Mouse (Mus musculus) macrophage (primary cell): ENCODE data around the gene Nrip1. TPM values are rescaled to one million over a fixed set of nuclear protein-coding genes. Genes with fewer than 3 reads are reported as not detected.
"Not testable (repeated sequence)": the region's sequence is repeated elsewhere in the genome, so short reads cannot be mapped to it uniquely, and the experiment has no call there.

Experiments used
- H3K27ac ChIP-seq: fragments of 350-480 bp; formaldehyde crosslinking; 2 replicates; pipeline ENCODE4 v1.9.0; 2021
- H3K36me3 ChIP-seq: fragments of 350-480 bp; formaldehyde crosslinking; 2 replicates; pipeline ENCODE4 v1.9.0; 2021; ENCODE audit errors: inconsistent target
- H3K4me3 ChIP-seq: fragments of 350-480 bp; formaldehyde crosslinking; 2 replicates; pipeline ENCODE4 v1.9.0; 2021; ENCODE audit errors: inconsistent target
- H3K79me2 ChIP-seq: fragments of 350-480 bp; formaldehyde crosslinking; 2 replicates; pipeline ENCODE4 v1.9.0; 2021; ENCODE audit errors: inconsistent target
- WGBS: methylation state at CpG from one replicate; pipeline ENCODE4 v1.1.7; 2026; ENCODE audit warnings: inconsistent platforms; ENCODE audit not compliant: missing documents; 5-methylcytosine and 5-hydroxymethylcytosine counted together
- polyA plus RNA-seq: library from polyadenylated mRNA; stranded (reverse); fragments of 250-400 nt; gene quantifications from 3 replicates; pipeline ENCODE4 v1.2.4, GENCODE M21; 2018; ENCODE audit warnings: inconsistent platforms
- total RNA-seq, 78 experiments: library from RNA; depleted of rRNA; stranded (reverse); fragments of 250-400 nt; gene quantifications; 1 replicate in 9 of 78; 2 replicates in 24 of 78; 3 replicates in 43 of 78; 4 replicates in 2 of 78; pipeline ENCODE4 v1.2.4; 2018; ENCODE audit warnings: inconsistent platforms in 56 of 78

Gene Nrip1
- 100 to 1,000 TPM in 1 of 26 experiments, 10 to 100 TPM in 25; 42.6 to 104 (median 62.6) TPM for total RNA-seq (2018; cell fraction: chromatin; rRNA removed)
- total RNA-seq (2018; cell fraction: cytosol; rRNA removed): 10 to 100 TPM; 13.2 to 22.2 (median 15.7) TPM
- total RNA-seq (2018; cell fraction: nucleus; rRNA removed): 10 to 100 TPM; 28.7 to 85.8 (median 44.0) TPM
- polyA plus RNA-seq: 5.8 to 6.5 TPM (median 6.0 TPM) in 3 replicates

- H3K36me3 ChIP-seq: no peaks in the 10 kb centered on the region
- WGBS: under 1% methylated on average over 9 of the region's 9 CpGs
- peak within 1 kb of the TSS; percentile 82 for H3K27ac ChIP-seq
- H3K4me3 ChIP-seq: peak within 1 kb of the TSS; percentile 71
- peaks cover 34% of the 10 kb centered on the region for H3K79me2 ChIP-seq
These were observed at the start of gene Nrip1 for GRCm38 (mm10) chr16:76373671-76374091. Gene Nrip1, minus strand, starts transcription at chr16:76373827.

- Histone ChIP-seq H3K36me3 (no peaks in the 10 kb centered on the region), H3K27ac (no peak overlapping the region), H3K79me2 (no peaks in the 10 kb centered on the region), H3K4me3 (no peak overlapping the region)
- WGBS: 82% methylated on average over 1 of the region's 1 CpGs
These were observed 48.9 kb upstream of the Nrip1 start for GRCm38 (mm10) chr16:76422531-76422930.

DNA sequence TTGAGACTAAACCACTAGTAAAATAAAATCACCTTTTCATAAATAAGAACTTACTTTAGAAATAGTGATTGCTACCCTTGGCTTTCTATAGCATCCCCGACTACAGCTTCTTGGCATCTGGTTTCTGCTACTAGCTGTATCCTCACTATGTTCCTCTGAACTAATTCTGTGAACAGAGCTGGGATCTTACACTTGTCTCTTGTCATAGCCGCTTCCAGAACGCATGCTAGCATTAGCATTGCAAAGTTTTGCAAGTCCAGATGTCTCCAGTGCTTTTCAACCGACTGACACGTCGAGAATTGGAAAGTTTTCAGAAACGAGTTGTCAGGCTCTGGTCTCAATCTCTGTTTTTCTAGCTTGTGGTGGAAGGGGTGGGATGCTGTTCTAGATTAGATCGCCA is 46.2 kb upstream of the Nrip1 start:
- Histone ChIP-seq H3K36me3 (no peaks in the 10 kb centered on the region), H3K27ac (no peak overlapping the region), H3K4me3 (no peak overlapping the region), H3K79me2 (no peaks in the 10 kb centered on the region)
- WGBS: 90% methylated on average over 8 of the region's 8 CpGs

- H3K4me3 ChIP-seq: no peak overlapping the region
- H3K79me2 ChIP-seq: no peaks in the 10 kb centered on the region
- no peaks in the 10 kb centered on the region for H3K36me3 ChIP-seq
- H3K27ac ChIP-seq: no peak overlapping the region
- 63% methylated on average over 2 of the region's 2 CpGs for WGBS
These were observed 42.9 kb upstream of the Nrip1 start for GRCm38 (mm10) chr16:76416477-76416876.

GRCm38 (mm10) chr16:76416060-76416438 is 42.4 kb upstream of the Nrip1 start:
- Histone ChIP-seq H3K4me3 (no peak overlapping the region), H3K27ac (no peak overlapping the region), H3K79me2 (no peaks in the 10 kb centered on the region), H3K36me3 (no peaks in the 10 kb centered on the region)
- 74% methylated on average over 5 of the region's 5 CpGs for WGBS

GRCm38 (mm10) chr16:76415407-76416059 is 41.9 kb upstream of the Nrip1 start:
- no peaks in the 10 kb centered on the region for H3K36me3 ChIP-seq
- no peak overlapping the region for H3K4me3 ChIP-seq
- no peaks in the 10 kb centered on the region for H3K79me2 ChIP-seq
- no peak overlapping the region for H3K27ac ChIP-seq
- WGBS: 97% methylated on average over 9 of the region's 9 CpGs

DNA sequence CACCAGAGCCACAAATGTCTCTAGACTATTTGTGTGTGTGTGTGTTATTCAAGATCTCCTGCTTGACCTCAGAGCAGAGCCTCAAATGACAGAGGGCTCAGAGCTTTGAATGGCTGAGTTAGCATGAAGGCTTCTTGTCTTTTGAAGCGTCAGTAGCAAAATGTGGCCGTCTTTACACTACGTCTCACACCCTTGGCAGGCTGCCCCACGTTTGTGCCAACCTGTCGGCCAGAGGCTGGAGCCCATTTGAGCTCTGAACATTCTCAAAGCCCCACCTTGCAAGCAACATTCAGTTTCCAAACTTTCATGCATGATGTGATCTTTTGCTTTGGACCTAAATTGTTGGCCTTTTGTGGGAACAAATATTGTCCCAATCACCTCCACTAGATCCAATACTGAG is 40.9 kb upstream of the Nrip1 start:
- no peak overlapping the region for H3K27ac ChIP-seq
- H3K36me3 ChIP-seq: no peaks in the 10 kb centered on the region
- 96% methylated on average over 5 of the region's 5 CpGs for WGBS

GRCm38 (mm10) chr16:76413581-76413980 is 40.0 kb upstream of the Nrip1 start:
- Histone ChIP-seq H3K79me2 (no peaks in the 10 kb centered on the region), H3K4me3 (no peak overlapping the region), H3K27ac (no peak overlapping the region), H3K36me3 (no peaks in the 10 kb centered on the region)
- WGBS: 94% methylated on average over 8 of the region's 8 CpGs

More for the DNA sequence above, 40.9 kb upstream of the Nrip1 start:
- Histone ChIP-seq H3K4me3 (no peak overlapping the region), H3K79me2 (no peaks in the 10 kb centered on the region)

DNA sequence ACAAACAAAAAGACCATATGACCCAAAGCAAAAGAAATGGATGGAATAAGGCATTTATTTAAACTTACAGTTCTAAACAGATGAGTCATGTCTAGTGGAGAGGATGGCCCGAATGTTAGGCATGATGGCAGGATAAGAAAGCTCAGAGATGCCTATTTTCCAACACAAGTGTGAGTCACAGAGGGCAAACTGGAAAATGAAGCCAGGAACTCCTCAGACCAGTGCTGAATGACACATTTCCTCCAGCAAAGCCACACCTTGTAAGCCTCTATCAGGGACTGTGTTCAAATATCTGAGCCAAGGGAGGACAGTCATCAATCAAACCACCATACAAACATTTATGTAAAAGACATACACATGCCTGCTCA is 35.7 kb upstream of the Nrip1 start:
- Histone ChIP-seq H3K79me2 (no peaks in the 10 kb centered on the region), H3K27ac (no peak overlapping the region), H3K4me3 (no peak overlapping the region), H3K36me3 (no peaks in the 10 kb centered on the region)
- 29% methylated on average over 1 of the region's 1 CpGs for WGBS

DNA sequence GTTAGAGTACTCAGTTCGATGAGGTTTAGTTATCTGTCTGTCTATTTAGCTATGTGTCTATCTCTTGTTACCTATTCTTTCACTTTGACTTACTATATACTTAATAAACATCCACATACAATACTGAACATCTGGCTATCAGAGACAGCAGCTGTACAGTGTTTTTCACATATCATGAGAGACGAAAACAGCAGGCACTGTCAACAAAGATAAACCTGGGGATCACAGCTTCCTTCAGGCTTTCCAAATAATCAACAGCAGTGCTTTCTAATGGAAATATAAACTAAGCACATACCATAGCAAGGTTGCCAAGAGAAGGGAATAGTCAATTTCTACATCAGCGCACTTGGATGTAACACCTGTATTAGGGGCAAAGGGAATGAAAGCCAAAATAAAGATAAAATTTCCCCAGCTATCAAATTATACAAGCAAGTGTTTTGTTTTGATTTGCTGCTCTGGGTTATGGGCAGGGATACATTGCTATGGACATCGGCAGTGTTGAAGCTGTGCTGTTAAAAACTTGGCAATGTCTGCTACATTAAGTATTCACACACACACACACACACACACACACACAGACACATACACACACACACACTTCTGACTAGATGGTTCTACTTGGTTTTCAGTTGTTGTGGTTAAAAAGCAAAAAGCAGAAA is 35.2 kb upstream of the Nrip1 start:
- no peaks in the 10 kb centered on the region for H3K79me2 ChIP-seq
- 100% methylated on average over 3 of the region's 4 CpGs for WGBS
- H3K27ac ChIP-seq: no peak overlapping the region
- no peaks in the 10 kb centered on the region for H3K36me3 ChIP-seq
- H3K4me3 ChIP-seq: no peak overlapping the region

DNA sequence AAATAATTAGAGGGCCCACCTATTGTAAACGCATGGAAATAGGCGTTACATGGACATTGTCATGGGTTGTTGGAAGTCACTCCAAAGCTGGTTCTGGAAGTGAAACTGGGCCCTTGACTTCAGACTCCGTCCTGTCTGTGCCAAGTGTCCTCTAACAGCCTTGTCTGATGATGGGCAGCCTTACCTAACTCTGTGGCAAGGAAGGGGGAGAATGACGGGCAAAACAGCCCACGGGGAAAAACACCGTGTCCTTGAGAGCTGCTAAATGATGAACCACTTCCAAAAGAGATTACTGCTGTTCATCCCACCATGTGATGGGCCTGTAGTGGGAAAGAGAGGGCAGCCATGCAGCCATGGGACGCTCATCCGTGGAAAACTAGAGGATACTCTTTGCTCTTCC is 34.6 kb upstream of the Nrip1 start:
- H3K79me2 ChIP-seq: no peaks in the 10 kb centered on the region
- no peak overlapping the region for H3K27ac ChIP-seq
- 81% methylated on average over 8 of the region's 8 CpGs for WGBS
- H3K4me3 ChIP-seq: no peak overlapping the region
- no peaks in the 10 kb centered on the region for H3K36me3 ChIP-seq

GRCm38 (mm10) chr16:76407321-76407920 is 33.8 kb upstream of the Nrip1 start:
- H3K36me3 ChIP-seq: no peaks in the 10 kb centered on the region
- WGBS: 66% methylated on average over 13 of the region's 13 CpGs
- no peak overlapping the region for H3K27ac ChIP-seq
- no peaks in the 10 kb centered on the region for H3K79me2 ChIP-seq
- no peak overlapping the region for H3K4me3 ChIP-seq

- WGBS: 27% methylated on average over 7 of the region's 7 CpGs
- Histone ChIP-seq H3K36me3 (no peaks in the 10 kb centered on the region), H3K27ac (no peak overlapping the region), H3K79me2 (no peaks in the 10 kb centered on the region), H3K4me3 (no peak overlapping the region)
These were observed 33.3 kb upstream of the Nrip1 start for GRCm38 (mm10) chr16:76406897-76407296.

DNA sequence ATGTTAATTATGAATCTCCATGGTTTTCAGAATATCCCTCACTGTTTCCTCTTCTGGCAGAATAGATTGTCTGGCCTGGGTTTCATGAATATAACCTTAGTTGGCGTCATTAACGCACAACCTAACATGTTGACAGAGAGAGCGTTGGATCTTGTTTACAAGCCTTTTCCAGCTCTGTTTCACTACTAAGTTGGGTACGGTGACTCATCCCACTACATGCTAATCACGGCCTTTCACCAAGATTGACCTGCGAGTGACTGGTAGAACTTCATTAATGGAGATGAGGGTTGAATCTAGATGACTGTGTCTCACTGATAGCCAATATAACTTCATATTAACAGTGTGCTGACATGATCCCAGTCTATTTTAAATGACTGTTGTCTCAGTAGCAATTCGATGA is 32.7 kb upstream of the Nrip1 start:
- Histone ChIP-seq H3K36me3 (no peaks in the 10 kb centered on the region), H3K4me3 (no peak overlapping the region), H3K79me2 (no peaks in the 10 kb centered on the region), H3K27ac (no peak overlapping the region)
- 89% methylated on average over 7 of the region's 7 CpGs for WGBS

DNA sequence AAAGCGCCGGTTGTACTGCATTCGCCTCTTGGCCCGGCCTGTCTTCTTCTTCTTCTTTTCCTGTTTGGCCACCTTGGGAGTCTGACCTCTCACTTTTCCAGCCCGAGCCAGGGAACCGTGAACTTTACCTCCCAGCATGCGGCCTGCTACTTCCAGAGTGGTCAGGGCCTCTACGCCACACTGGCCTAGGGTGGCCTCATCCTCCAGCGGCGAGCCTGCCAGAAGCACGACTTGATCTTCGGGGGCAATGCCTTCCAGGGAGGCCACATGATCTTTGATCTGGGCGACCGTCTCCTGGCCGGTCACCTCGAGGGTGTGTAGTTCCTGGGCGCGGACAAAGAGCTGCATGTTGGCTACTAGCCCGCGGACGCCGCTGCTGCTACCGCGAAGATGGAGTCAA is 29.7 kb upstream of the Nrip1 start:
- not testable (repeated sequence) for H3K79me2 ChIP-seq, H3K36me3 ChIP-seq, H3K27ac ChIP-seq, H3K4me3 ChIP-seq
- 97% methylated on average over 12 of the region's 24 CpGs for WGBS
